Mouse (Mus musculus) olfactory bulb, adult 2 months (tissue): ENCODE results near the gene Spn. TPM values are rescaled to one million over a fixed set of nuclear protein-coding genes. Genes with fewer than 3 reads are reported as not detected.

Source experiments
- H3K27ac ChIP-seq: fragments of 200-500 bp; 2 replicates; pipeline ENCODE4 v1.5.1; 2012; ENCODE audit warnings: low read depth, low read length; ENCODE audit not compliant: insufficient read depth
- H3K4me1 ChIP-seq: fragments of 200-500 bp; 2 replicates; pipeline ENCODE4 v1.6.1; 2012; ENCODE audit warnings: low read length; ENCODE audit not compliant: control insufficient read depth, insufficient read depth
- H3K4me3 ChIP-seq: fragments of 200-500 bp; 2 replicates; pipeline ENCODE4 v1.5.1; 2012; ENCODE audit warnings: mild to moderate bottlenecking, low read depth, low read length, moderate library complexity; ENCODE audit not compliant: insufficient read depth
- CTCF ChIP-seq: fragments of 200-500 bp; IDR thresholded peaks from 2 replicates; pipeline ENCODE4 v1.5.1; 2012; ENCODE audit warnings: low read depth, mild to moderate bottlenecking, low read length, moderate library complexity; ENCODE audit not compliant: insufficient read depth
- POLR2A ChIP-seq: fragments of 200-500 bp; IDR thresholded peaks from 2 replicates; pipeline ENCODE4 v1.6.1; 2012; ENCODE audit warnings: mild to moderate bottlenecking, low read depth, low read length, moderate library complexity; ENCODE audit not compliant: insufficient read depth
- WGBS: fragments of 180-500 bp; shearing (Covaris S2); methylation state at CpG from one replicate; pipeline ENCODE4 v1.1.7; 2018; 5-methylcytosine and 5-hydroxymethylcytosine counted together
- polyA plus RNA-seq: library from polyadenylated mRNA; stranded (reverse); fragments of >200 nt; gene quantifications from 2 replicates; pipeline ENCODE4 v1.2.4, GENCODE M21; 2012; ENCODE audit warnings: low replicate concordance; ENCODE audit not compliant: missing spikeins, insufficient read depth, insufficient read length

Spn gene
- polyA plus RNA-seq, 1 experiment: not detected

- TF ChIP-seq POLR2A (no peak), CTCF (no peak)
- 37% methylated on average over 9 of the region's 9 CpGs for WGBS
- no peak overlapping the region for H3K4me3 ChIP-seq
- H3K27ac ChIP-seq: no peak overlapping the region
- peaks cover 22% of the 10 kb centered on the region for H3K4me1 ChIP-seq
Measured at GRCm38 (mm10) chr7:127112921-127113597, 24.6 kb downstream of the Spn start.

- WGBS: 63% methylated on average over 12 of the region's 12 CpGs
- Histone ChIP-seq H3K4me1 (peaks cover 18% of the 10 kb centered on the region), H3K4me3 (no peak overlapping the region), H3K27ac (no peak overlapping the region)
- TF ChIP-seq POLR2A: no peak
- TF ChIP-seq CTCF: no peak
Measured at GRCm38 (mm10) chr7:127112251-127112841, 25.3 kb downstream of the Spn start.

- peaks cover 16% of the 10 kb centered on the region for H3K4me1 ChIP-seq
- no peak overlapping the region for H3K27ac ChIP-seq
- TF ChIP-seq POLR2A (no peak), CTCF (no peak)
- WGBS: 55% methylated on average over 5 of the region's 6 CpGs
- H3K4me3 ChIP-seq: no peak overlapping the region
Measured at GRCm38 (mm10) chr7:127111461-127111860, 26.2 kb downstream of the Spn start.

- H3K4me1 ChIP-seq: peaks cover 9% of the 10 kb centered on the region
- WGBS: 37% methylated on average over 18 of the region's 18 CpGs
- H3K27ac ChIP-seq: no peak overlapping the region
- peak; percentile 53; the same call in 1 of the 2 replicates for TF ChIP-seq CTCF
- TF ChIP-seq POLR2A: no peak
- no peak overlapping the region for H3K4me3 ChIP-seq
Measured at GRCm38 (mm10) chr7:127110239-127111007, 27.2 kb downstream of the Spn start.

GRCm38 (mm10) chr7:127105551-127105950 is 32.1 kb downstream of the Spn start:
- WGBS: 54% methylated on average over 7 of the region's 7 CpGs
- H3K4me1 ChIP-seq: peaks cover 8% of the 10 kb centered on the region
- H3K4me3 ChIP-seq: no peak overlapping the region
- no peak overlapping the region for H3K27ac ChIP-seq
- TF ChIP-seq CTCF (no peak), POLR2A (no peak)

GRCm38 (mm10) chr7:127104560-127105332 is 32.9 kb downstream of the Spn start:
- TF ChIP-seq CTCF (peak; percentile 47), POLR2A (no peak)
- peak overlapping the region; percentile 42 for H3K4me3 ChIP-seq
- H3K4me1 ChIP-seq: peaks cover 6% of the 10 kb centered on the region
- WGBS: 14% methylated on average over 17 of the region's 17 CpGs
- peak overlapping the region; percentile 58; the same call in 1 of the 2 replicates for H3K27ac ChIP-seq

- Histone ChIP-seq H3K4me3 (no peak overlapping the region), H3K27ac (no peak overlapping the region), H3K4me1 (peaks cover 6% of the 10 kb centered on the region)
- TF ChIP-seq CTCF (no peak), POLR2A (no peak)
- 64% methylated on average over 6 of the region's 6 CpGs for WGBS
Measured at GRCm38 (mm10) chr7:127103960-127104359, 33.7 kb downstream of the Spn start.

GRCm38 (mm10) chr7:127102148-127102547 is 35.5 kb downstream of the Spn start:
- Histone ChIP-seq H3K27ac (no peak overlapping the region), H3K4me3 (no peak overlapping the region), H3K4me1 (peaks cover 6% of the 10 kb centered on the region)
- no peak for TF ChIP-seq POLR2A
- TF ChIP-seq CTCF: no peak
- WGBS: 77% methylated on average over 6 of the region's 6 CpGs

GRCm38 (mm10) chr7:127101451-127102016 is 36.1 kb downstream of the Spn start:
- peaks cover 6% of the 10 kb centered on the region for H3K4me1 ChIP-seq
- 40% methylated on average over 2 of the region's 2 CpGs for WGBS
- TF ChIP-seq CTCF (no peak), POLR2A (no peak)
- no peak overlapping the region for H3K4me3 ChIP-seq
- no peak overlapping the region for H3K27ac ChIP-seq
